Mouse (Mus musculus) erythroblast, embryonic 14.5 days (primary cell): Measurements from ENCODE around the gene Csmd2.

ENCODE experiments used
- GATA1 ChIP-seq: IDR thresholded peaks from 2 replicates; pipeline ENCODE4 v1.6.1; 2012; ENCODE audit warnings: low read length, inconsistent platforms, mixed read lengths
- TAL1 ChIP-seq: IDR thresholded peaks from 3 replicates; pipeline ENCODE4 v1.6.1; 2012; ENCODE audit warnings: low read length, inconsistent platforms, mixed read lengths

DNA sequence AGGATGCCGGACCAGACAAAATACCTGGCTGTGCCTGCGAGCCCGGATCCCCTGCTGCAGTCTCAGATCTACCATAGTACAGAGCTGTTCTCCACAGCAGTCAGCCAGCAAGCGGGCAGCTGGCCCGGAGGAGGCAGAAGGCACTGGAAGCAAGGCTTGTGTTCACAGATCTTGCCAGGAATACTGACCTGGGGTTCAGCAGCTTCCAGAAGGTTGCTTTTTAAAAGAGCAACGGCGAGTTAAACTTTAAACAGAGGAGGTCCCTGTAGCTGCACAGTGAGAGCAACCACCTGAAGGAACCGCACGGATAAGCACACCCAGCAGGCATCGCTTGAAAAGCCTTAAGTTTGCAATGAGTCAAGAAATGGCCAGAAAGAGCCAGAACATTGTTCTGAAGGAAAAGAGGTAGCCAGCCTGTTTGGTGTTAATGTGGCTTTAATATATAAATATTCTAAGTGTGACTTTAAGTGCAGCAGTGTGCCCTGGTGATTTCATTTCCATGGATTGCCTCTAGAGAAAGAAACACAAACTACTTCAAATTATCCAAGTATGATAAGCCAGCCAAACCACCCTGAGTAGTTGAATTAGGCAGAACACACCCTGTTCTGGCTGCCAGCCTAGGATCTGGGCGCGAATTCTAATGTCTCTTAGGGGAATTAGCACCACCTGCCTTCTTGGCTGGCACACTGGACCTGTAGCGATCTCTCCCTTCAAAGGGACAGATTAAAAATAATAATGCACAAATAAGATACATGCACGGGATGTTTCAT lies 439.8 kb downstream of the Csmd2 start:
- no peak for TF ChIP-seq GATA1
- TF ChIP-seq TAL1 = no peak
